Mouse (Mus musculus) heart, adult 9 months (tissue): ENCODE results near the gene Sf1.

ENCODE experiments used
- DNase-seq, 2 experiments: peaks; one replicate each; pipeline ENCODE4 v3.0.0; 2022; ENCODE audit warnings: low spot score in 2 of 2

Gene Sf1

DNA sequence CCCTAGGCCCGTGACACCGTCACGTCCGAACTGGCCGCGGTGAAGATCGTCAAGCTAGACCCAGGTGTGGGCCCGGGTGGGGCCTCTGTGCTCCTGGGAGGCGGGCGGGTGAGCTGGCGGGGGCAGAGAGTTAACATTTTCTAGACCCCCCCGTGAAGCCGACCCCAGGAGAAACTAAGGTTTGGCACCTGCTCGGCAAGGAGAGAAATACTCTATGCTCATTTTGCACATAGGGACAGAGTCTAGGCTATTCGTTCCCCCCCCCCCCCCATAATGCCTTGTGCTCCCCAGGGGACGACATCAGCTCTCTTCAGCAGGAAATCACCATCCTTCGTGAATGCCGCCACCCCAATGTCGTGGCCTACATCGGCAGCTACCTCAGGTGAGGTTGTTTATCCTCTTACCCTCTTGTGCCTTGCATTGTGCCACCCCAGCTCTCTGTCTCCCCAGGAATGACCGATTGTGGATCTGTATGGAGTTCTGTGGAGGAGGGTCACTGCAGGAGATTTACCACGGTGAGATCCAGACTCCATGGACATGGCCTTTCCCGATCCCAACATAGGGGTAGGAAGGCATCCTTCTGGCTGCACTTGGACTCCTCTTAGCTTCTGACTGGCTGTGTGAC, 21.9 kb upstream of the Sf1 start:
- no peak for DNase-seq

DNA sequence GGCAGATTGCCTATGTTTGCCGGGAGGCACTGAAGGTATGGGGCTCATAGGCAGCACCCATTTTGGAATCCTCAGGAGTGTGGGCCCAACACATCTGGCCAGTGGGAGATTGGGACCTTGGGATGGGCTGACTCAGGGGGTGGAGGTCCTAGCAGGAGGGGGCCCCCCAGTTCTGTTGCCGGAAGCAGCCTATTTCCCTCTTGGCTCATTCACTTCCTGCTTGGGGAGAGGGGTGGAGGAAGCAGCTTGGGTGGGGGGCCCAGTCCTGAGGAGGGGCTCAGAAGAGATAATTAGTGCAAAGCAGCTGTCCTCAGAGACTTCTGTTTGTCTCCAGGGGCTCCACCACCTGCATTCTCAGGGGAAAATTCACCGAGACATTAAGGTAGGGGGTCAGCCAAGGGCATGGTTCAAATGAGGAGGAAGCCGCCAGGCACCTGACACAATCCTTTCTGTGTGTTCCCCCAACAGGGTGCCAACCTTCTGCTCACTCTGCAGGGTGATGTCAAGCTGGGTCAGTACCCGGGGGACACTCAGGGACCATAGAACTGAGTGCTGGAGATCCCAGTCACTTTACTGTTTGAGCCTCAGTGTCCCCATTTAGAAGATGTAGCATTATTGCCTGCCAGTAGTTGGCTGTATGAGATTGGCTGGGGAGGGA, 21.1 kb upstream of the Sf1 start:
- no peak for DNase-seq

DNA sequence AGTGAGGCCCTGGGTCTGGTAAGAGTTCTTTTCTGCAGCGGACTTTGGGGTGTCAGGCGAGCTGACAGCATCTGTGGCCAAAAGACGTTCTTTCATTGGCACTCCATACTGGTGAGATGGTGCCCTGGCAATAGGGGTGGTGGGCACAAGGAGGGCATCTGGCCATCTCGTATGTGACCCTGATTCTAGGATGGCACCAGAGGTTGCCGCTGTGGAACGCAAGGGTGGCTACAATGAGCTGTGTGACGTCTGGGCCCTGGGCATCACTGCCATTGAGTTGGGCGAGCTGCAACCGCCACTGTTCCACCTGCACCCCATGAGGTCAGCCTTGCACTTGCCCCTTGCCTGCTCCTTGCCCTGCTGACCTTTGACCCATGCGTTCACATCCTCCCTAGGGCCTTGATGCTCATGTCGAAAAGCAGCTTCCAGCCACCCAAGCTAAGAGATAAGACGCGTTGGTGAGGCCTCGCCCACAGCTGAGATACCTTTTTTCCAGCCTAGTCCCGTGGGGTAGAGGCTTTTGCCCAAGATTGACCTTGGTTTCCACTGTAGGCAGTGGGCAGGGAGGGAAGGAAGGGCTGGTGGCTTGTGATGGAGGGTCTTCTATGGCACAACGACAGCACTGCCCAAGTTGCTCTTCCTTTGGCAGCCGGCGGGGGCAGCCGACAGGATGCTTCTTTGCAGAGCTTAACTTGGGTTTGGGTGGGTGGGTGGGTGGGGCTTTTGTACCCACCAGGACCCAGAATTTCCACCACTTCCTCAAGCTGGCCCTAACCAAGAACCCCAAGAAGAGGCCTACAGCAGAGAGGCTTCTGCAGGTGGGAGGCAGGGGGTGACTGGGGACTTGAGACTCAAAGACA, 20.2 kb upstream of the Sf1 start:
- DNase-seq, result no peak

DNA sequence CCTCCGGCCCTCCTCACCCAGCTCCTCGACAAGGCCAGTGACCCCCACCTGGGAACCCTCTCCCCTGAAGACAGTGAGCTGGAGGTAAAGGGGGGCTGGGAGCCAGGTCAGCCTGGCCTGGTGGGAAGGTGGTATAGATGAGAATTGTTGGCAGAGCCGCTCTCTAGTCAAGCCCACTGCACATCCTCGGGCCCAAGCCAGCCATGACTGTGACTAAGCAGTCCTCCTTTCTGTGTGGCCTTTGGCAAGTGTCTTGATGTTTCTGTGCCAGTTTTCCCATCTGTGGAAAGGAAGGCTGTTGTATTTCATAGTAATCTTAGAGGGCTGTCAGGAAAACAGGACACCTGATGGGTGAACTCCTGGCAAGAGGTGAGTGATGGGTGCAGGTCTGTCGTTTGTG, 19.5 kb upstream of the Sf1 start:
- DNase-seq, result no peak

DNA sequence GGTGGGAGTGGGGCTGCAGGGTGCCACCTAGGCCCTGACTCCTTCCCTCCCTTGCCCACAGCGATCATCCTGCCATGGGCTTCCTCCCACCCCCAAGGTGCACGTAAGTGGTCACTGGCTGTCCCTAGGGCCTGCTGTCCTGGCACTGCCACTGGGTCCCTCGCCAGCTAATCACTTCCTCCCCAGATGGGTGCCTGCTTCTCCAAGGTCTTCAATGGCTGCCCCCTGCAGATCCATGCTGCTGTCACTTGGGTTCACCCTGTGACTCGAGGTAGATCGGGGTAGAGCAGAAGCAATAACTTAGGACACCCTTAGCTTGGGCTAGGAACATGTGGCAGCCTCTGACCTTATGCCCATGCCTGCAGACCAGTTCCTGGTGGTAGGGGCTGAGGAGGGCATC, 17.5 kb upstream of the Sf1 start:
- DNase-seq, result no peak

DNA sequence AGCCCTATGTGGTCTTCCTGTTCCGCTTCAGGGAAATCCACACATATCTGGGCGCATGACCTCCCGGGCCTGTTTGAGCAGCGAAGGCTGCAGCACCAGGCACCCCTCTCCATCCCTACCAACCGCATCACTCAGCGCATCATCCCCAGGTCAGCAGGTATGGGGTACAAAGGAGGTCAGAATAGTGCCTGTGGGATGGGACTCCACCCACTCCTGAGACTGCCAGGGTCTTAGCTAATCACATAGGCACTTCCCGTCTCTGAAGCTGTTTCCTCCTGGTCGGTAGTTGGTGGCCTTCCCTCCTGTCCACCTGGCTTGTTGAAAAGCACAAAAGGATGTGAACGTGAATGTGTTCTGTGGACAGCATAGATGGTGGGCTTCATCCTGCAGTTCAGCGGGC, 16.8 kb upstream of the Sf1 start:
- DNase-seq, result no peak

DNA sequence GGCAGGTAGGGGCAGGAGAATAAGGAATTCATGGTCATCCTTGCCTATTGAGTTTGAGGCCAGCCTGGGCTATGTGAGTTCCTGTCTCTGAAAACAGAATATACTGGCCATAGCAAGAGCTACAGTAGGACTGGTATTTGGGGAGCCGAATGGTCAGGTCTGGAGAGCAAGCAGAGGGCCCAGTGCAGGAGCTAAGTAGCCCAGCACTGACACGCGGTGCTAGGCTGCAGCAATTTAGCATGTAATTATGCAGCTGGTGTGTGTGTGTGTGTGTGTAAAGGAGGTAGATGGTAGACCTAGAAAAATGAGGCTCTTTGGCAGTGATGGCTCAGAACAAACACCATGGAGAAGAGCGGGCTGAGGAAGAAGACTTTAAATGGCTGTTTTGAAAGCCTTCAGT, 15.9 kb upstream of the Sf1 start:
- no peak for DNase-seq

DNA sequence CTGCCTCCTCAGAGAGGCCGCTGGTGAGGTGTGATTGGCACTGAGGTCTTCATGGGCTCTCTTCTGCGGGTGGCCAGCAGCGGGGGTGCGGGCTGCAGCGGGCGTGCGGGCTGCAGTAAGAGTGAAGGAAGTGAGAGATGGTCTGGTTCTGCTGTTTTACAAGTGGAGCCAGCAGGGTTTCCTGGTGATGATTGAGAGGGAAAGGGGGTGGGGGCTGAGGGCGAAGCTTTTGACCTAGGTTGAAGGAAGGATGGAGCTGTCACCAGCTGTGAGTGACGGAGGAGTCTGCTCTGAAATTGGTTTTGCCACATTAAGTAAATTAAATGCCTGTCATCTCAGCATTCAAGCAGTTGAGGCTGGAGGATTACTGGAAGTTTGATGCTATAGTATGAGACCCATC, 14.8 kb upstream of the Sf1 start:
- DNase-seq, result no peak

DNA sequence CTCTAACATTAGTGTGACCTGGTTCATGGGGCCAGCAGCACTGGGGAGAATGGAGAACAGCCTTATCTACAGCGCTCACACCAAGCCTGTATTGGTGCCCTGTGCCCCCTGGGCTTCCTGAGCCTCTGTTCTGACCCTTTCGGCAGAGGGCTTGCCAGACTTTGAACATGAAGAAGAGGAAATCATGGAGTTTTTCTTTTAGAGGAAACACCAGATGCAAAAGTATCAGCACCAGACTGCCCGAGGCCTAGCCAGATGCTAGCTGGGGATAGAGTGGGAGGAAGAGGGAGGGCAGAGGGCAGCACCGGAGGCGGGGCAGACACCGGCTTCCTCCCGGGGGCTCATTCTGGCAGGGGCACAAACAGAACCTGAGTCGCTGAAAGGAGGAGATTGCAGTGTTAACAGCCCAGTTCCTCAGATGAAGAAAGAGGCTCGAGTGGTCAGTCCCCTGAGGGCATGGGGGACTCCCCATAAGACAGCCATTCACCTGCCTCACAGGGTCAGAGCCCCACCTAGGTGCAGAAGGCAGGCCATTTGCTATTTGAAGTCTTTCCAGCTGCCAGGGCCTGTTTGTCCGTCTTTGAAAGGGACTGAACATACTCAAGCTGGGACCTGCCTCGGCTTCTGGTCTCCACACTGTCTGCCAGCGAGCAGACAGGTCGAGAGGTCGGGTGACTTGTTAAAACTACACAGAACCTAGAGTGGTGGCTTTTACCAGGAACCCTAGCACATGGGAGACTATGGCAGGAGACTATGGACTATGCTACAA, 14.1 kb upstream of the Sf1 start:
- DNase-seq, result peak in 1 of 2 experiments; percentile 53

DNA sequence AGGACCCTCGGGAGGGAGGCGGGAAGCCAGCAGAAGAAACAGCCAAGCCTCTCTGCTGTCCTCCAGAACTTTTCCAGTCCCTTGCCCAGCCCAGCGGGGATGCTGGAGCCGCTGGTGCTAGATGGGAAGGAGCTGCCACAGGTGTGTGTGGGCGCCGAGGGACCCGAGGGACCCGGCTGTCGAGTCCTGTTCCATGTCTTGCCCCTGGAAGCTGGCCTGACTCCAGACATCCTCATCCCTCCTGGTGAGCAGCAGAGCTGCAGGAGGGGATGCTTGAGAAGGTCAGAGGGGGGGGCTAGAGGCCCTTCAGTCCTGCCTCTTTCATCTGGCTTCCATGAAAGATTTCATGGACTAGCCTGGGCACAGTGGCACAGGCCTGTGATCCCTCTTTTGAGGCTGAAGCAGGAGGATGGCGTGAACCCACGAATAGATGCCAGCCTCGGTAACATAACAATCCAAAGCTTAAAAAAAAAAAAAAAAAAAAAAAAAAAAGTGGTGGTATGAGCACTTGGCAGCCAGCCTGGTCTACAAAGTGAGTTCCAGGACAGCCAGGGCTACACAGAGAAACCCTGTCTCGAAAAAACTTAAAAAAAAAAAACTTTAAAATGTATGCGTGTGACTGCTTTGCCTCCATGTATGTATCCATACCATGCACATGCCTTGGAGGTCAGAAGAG, 11.9 kb upstream of the Sf1 start:
- DNase-seq, result no peak

DNA sequence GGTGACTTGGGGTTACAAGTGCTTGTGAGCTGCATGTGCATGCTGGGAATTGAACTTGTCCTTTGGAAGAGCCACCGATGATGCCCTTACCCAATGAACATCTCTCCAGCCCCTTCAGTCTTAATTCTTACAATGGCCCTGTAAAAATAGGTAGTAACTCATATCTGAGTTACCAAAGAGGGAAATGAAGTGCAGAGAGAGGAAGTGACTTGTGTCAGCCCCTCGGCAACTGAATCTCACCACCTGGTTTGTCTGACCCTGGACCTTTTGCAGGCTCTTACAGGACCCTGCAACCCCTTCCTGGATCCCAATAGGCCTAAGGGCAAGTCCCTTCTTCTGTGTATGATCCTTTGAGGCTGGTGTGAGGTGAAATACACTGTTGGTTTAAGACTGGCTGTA, 11.4 kb upstream of the Sf1 start:
- no peak for DNase-seq

DNA sequence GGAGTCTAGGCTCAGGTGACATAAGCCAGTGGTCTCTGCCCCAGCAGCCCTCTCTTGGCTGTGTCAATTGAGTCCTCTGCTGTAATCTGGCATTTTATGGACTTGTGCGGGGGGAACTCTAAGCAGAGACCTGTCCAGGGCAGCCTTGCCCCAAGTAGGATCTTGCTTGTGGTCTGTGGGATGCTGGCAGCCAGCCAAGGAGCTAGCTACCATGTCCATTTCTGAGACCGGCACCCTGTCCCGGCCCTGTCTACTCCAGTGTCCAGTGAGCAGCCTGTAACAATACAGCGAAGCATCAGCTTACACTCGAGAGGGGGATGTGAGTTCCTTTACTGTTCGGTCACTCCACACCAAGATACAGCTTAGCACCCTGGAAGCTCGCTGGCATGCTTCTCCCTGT, 9.5 kb upstream of the Sf1 start:
- DNase-seq, result no peak

DNA sequence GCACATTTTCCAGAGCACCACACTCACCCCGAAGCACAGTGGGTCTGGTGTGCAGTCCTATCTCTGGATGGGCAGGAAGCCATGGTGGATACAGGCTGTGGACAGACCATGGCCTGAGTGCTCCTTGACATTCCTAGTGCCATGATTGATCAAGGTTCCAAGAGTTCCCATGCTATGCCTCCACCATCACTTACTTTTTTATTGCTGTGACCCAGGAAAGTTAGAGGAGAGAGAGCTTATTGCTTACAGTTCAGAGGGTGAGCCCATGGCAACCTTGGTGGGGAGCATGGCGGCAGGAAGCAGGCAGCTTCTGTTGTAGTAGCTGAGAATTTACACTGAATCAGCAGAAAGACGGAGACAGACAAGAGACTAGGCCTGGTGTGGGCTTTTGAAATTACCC, 2.2 kb upstream of the Sf1 start:
- DNase-seq, result no peak

DNA sequence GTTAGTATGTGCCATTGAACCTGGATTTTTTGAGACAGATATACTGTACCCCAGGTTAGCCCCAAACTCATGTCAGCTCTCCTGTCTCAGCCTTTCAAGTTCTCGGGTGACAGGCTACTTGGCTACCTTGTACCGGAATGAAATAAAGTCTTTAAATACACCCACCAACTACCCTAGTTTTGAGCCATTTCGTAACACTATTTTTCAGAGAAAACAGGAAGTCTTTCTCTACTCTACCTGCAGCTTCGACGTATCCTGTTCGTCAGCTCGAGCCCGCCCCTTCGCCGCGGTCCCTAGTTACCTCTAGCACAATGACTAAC, 439 bp upstream of the Sf1 start:
- no peak for DNase-seq

DNA sequence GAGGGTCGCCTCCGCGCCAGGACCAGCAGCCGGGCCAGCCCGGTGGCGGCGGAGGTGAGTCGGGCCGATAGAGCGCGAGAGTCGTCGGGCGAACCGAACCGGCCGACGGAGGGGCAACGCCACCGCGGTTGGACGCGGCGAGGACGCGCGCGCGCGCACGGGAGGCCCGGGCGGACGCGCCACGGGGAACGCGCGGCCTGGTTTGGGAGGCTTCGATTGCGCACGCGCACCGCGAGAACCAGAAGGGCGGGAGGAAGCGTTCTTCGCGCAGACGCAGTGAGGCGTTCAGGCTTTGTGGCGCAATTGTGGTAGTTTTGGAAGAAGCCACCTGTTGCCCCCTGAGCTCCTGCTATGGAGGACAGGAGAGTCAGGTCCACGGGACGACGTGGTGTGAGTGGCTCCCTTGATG, 831 bp downstream of the Sf1 start:
- DNase-seq, result peak; percentile 92

DNA sequence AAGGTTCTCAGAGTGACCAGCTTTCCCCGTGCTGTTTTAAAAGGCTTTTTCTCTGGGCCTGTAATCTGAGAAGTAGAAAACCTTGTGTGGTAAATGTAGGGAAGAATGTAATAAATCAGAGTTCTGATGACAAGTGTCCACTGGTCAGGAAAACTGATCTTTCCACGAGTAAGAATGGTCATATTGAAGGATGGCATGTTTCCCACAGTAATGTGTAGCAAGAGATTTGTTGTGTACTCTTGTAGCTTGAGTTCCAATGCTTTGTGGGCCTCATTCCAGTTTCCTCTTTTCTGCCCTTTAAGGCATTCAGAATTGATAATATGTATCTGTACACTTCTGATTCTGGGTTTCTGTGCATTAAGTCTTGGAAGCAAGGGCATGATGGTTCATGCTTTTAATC, 1.4 kb downstream of the Sf1 start:
- no peak for DNase-seq

DNA sequence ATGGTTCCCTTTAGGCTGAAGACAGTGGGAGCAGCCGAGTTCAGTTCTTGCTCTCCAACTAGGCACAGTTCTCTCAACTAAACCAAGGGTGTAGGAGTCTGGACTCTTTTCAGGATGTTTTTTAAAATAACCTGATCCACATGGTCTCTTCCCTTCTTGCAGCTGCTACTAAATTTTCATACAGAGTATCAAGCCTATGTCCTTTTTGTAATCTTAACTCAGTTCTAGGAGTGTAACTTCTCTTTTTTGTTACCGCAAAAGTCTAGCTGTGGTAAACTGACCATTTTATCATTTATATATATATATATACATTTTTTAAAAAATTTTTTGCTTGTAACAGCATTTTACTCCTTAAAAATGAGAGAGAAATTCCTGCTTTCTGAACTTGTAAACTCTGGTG, 6.7 kb downstream of the Sf1 start:
- DNase-seq, result no peak

DNA sequence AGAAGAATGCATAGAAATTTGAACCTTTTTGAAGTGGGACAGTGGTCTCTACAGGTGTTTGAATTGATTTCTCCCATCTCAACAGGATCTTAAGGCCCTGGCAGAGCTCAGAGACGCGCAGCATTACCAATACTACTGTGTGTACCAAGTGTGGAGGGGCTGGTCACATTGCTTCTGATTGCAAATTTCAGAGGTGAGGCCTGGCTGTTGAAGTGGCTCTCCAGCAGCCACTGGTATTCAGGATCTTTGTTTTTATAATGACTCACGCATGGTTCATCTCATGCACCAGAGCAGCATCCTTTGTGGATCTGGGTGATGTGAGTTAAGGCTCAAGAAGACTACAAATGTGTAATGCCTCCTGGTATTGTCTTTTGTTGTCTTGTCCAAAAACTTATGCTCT, 8.9 kb downstream of the Sf1 start:
- no peak for DNase-seq

DNA sequence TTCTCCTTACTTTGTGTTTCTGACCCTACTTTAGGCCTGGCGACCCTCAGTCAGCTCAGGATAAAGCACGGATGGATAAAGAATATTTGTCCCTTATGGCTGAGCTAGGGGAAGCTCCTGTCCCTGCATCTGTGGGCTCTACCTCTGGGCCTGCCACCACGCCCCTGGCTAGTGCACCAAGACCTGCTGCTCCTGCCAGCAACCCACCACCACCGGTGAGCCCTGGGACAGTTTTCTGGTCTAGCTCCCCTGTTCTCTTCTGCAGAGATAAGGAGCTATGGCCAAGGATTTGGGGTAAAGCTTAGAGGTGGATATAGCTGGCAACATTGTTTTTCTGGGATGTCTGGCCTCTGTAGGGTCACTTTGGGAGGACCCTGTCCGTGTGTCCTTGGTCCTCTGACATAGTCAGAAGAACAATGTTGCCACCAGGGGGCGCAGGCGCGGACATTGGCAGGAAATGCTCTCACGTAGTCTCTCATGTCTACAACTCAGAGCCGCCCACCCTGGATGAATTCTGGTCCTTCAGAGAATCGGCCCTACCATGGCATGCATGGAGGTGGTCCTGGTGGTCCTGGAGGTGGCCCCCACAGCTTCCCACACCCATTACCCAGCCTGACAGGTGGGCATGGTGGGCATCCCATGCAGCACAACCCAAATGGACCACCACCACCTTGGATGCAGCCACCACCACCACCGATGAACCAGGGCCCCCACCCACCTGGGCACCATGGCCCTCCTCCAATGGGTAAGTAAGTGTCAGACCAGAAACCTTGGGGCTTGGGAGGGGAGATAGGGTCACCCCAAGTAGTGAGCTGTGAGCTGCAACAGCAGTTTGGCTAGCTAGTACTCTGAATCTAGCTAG, 10.3 kb downstream of the Sf1 start:
- DNase-seq, result peak; percentile 38 to 77

DNA sequence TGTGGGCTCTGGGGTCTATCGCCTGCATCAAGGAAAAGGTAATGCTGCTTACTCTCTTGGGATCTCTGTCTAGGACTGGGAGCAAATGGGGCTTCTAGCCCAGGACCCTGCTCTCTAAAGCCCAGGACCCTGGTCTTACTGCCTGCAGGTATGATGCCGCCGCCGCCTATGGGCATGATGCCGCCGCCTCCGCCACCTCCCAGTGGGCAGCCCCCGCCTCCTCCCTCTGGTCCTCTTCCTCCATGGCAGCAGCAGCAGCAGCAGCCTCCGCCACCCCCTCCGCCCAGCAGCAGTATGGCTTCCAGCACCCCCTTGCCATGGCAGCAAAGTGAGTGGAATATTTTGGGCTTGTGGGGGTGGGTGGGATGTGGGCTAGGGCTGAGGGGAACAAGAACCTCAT, 11.1 kb downstream of the Sf1 start:
- DNase-seq, result no peak
